Mouse (Mus musculus): Measurements from ENCODE around the gene Rhbdf1. TPM values are rescaled to one million over a fixed set of nuclear protein-coding genes. Genes with fewer than 3 reads are reported as not detected.

Rhbdf1 gene
- total and polyA plus RNA-seq, 3 experiments, result 2.9 to 14.3 TPM; not detected in 1

DNA sequence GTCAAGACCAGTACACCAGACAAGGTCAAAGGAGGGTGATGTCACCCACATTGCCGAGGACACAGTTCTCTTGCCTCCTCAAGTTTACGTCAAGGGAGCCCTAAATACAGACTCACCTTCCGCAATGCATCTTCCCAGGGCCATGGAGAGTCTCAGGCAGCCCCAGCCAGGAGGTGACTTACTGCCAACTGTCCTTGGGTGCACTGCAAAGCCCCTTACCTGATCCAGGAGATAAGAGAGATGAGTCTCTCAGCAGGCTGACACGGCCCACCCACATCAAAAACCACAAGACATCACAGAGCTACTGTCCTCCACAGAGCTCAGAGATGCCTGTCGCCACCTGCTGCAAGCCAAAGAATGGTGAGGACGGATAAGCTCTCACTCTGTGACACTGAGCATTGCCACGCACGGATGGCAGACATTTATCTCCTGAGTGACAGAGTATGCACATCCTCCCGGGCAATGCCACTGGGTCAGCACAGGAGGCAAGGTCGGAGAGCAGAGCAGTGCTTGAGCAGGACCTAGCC lies 22.0 kb downstream of the Rhbdf1 start, which contains the start of gene Il9r (continued):
- TF ChIP-seq RCOR1 (IDR thresholded peaks at IDR 0.05; ENCODE audit: low read depth, low read length) (peak; percentile 72; the same call in 1 of the 2 replicates), EP300 (IDR thresholded peaks at IDR 0.05; ENCODE audit: low read depth in 1 of 2, low read length in 2 of 2) (peak; percentile 89 to 93), USF1 (IDR thresholded peaks at IDR 0.05; ENCODE audit: low read depth, low read length) (no peak), JUND (IDR thresholded peaks at IDR 0.05; ENCODE audit: low read depth, low read length) (no peak), ETS1 (IDR thresholded peaks at IDR 0.05; ENCODE audit: low read depth, low read length) (peak; percentile 93), ELF1 (IDR thresholded peaks at IDR 0.05; ENCODE audit: low read depth, low read length) (no peak; the same call in 1 of the 2 replicates), MYB (IDR thresholded peaks at IDR 0.05; ENCODE audit: low read depth, low read length) (no peak), POLR2AphosphoS5 (IDR thresholded peaks at IDR 0.05; ENCODE audit: borderline replicate concordance, low read depth, low read length) (peak; percentile 69; the same call in 1 of the 2 replicates), POLR2A (IDR thresholded peaks at IDR 0.05; ENCODE audit: control insufficient read depth in 1 of 2, insufficient read depth in 1 of 2, low read depth in 1 of 2, low read length in 2 of 2, poor library complexity in 1 of 2) (peak in 1 of 2 experiments; percentile 53; a peak in 1 of 4 replicates), KAT2A (conservative IDR thresholded peaks at IDR 0.05; ENCODE audit: low read depth, low read length) (no peak)

DNA sequence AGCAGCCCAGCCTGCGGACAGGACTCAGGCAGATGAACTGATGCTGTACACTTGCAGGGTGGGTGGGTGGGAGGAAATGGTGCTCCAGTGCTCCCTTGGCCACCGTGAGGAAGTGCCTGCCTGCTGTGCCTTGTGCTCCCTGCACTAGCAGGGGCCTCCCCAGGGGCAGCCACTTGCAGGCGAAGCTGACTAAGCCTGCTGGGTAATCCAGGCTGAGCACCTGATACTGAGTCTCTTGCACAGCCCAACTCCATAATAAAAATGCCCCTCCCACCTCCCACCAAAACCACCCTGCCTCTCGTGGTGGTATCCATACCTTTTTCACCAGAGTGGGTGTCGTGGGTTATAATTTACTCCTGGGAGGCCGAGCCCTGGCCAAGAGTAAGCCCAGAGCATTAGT lies 22.9 kb downstream of the Rhbdf1 start:
- no peaks in the 10 kb centered on the region for H3K9me3 ChIP-seq (replicated peaks; ENCODE audit: insufficient read depth, low read length)
- peaks cover 0 to 33% of the 10 kb centered on the region in 2 experiments; a peak in 3 of 4 replicates for H3K36me3 ChIP-seq (ENCODE audit: control insufficient read depth in 1 of 2, insufficient read depth in 2 of 2, low read length in 2 of 2)
- H3K79me2 ChIP-seq (ENCODE audit: control insufficient read depth, insufficient read depth, low read length, poor library complexity), result peaks cover 24% of the 10 kb centered on the region
- H3K27me3 ChIP-seq (ENCODE audit: control insufficient read depth in 1 of 2, insufficient read depth in 2 of 2, low read length in 2 of 2), result no peaks in the 10 kb centered on the region
- DNase-seq (ENCODE audit: low read depth, low spot score), result peak; percentile 71
- peaks cover 28 to 46% of the 10 kb centered on the region in 2 experiments for H3K4me1 ChIP-seq (ENCODE audit: control insufficient read depth in 1 of 2, insufficient read depth in 2 of 2, low read length in 2 of 2)
- peak overlapping the region; percentile 88 for H3K27ac ChIP-seq (ENCODE audit: control insufficient read depth, low read depth, low read length)
- TF ChIP-seq ZKSCAN1 (IDR thresholded peaks at IDR 0.05; ENCODE audit: low read depth, low read length) (no peak), TBP (IDR thresholded peaks at IDR 0.05; ENCODE audit: low read depth, low read length) (0 out of 2 replicates have a peak, but pooled peaks have one; percentile 7), TCF12 (IDR thresholded peaks at IDR 0.05; ENCODE audit: low read depth, low read length) (0 out of 2 replicates have a peak, but pooled peaks have one; percentile 2), POLR2A (IDR thresholded peaks at IDR 0.05; ENCODE audit: control insufficient read depth in 1 of 2, insufficient read depth in 1 of 2, low read depth in 1 of 2, low read length in 2 of 2, poor library complexity in 1 of 2) (peak in 1 of 2 experiments; percentile 44; a peak in 1 of 4 replicates), EP300 (IDR thresholded peaks at IDR 0.05; ENCODE audit: low read depth in 1 of 2, low read length in 2 of 2) (no peak; a peak in 1 of 4 replicates)
- peak overlapping the region; percentile 57 to 77 for H3K4me3 ChIP-seq (ENCODE audit: control insufficient read depth in 1 of 2, insufficient read depth in 1 of 2, low read depth in 2 of 2, low read length in 2 of 2)
- peak overlapping the region; percentile 57 for H3K9ac ChIP-seq (ENCODE audit: control insufficient read depth, low read depth, low read length, poor library complexity, severe bottlenecking)

DNA sequence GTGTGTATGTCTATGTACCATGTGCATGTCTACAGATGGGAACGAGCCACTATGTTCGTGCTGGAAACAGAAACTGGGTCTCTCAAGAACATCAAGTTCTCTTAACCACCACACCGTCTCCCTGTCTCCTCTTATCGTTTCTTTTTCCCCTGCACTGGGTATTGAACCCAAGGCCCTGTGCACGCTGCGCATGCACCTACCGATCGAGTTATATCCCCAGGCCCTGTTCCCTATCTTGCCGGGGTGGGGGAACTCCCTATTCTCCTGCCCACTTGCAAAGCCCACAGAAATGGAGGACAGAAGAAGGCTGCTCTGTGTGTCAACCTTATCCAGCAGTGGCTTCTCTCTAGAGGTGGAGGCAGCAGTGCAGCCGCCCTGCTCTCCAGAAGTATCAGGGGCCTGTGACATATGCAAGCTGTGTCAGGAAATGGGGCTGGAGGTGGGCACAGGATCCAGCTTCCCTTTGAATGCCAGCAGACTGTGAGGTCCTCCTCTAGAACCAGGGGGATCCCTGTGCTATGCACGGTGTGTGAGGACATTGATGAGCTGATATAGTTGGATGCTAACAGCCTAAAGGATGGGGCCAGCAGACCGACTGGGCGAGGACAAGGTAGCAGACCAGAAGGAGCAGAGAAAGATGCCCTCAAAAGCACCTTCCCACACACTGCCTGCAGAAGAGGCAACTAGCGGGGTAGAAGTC lies 23.7 kb downstream of the Rhbdf1 start:
- TF ChIP-seq MAX (IDR thresholded peaks at IDR 0.05; ENCODE audit: low read length) (peak; percentile 35; the same call in 1 of the 2 replicates), MYC (IDR thresholded peaks at IDR 0.05; ENCODE audit: low read depth, low read length) (0 out of 2 replicates have a peak, but pooled peaks have one; percentile 27), NRF1 (IDR thresholded peaks at IDR 0.05; ENCODE audit: insufficient read depth, low read depth, low read length, poor library complexity, severe bottlenecking) (peak; percentile 66), ZMIZ1 (IDR thresholded peaks at IDR 0.05; ENCODE audit: low read depth, low read length) (no peak), HCFC1 (IDR thresholded peaks at IDR 0.05; ENCODE audit: low read depth, low read length) (0 out of 2 replicates have a peak, but pooled peaks have one; percentile 19), GABPA (IDR thresholded peaks at IDR 0.05; ENCODE audit: low read depth, low read length) (no peak), ELF1 (IDR thresholded peaks at IDR 0.05; ENCODE audit: low read depth, low read length) (0 out of 2 replicates have a peak, but pooled peaks have one; percentile 23), SIN3A (IDR thresholded peaks at IDR 0.05; ENCODE audit: low read length) (peak; percentile 57; the same call in 1 of the 2 replicates), EP300 (IDR thresholded peaks at IDR 0.05; ENCODE audit: low read depth in 1 of 2, low read length in 2 of 2) (0 out of 4 replicates have a peak, but pooled peaks of 1 of the 2 experiments have one; percentile 6), ETS1 (IDR thresholded peaks at IDR 0.05; ENCODE audit: low read depth, low read length) (0 out of 2 replicates have a peak, but pooled peaks have one; percentile 6), NELFE (IDR thresholded peaks at IDR 0.05; ENCODE audit: low read depth, low read length) (0 out of 2 replicates have a peak, but pooled peaks have one; percentile 16), MAFK (IDR thresholded peaks at IDR 0.05; ENCODE audit: borderline replicate concordance, low read depth, low read length) (0 out of 2 replicates have a peak, but pooled peaks have one; percentile 10), KAT2A (conservative IDR thresholded peaks at IDR 0.05; ENCODE audit: low read depth, low read length) (no peak)
- Histone ChIP-seq H3K79me2 (ENCODE audit: control insufficient read depth, insufficient read depth, low read length, poor library complexity) (peaks cover 24% of the 10 kb centered on the region), H3K27ac (ENCODE audit: control insufficient read depth, low read depth, low read length) (peak overlapping the region; percentile 94), H3K36me3 (ENCODE audit: control insufficient read depth in 1 of 2, insufficient read depth in 2 of 2, low read length in 2 of 2) (peaks cover 0 to 33% of the 10 kb centered on the region in 2 experiments; a peak in 3 of 4 replicates), H3K27me3 (ENCODE audit: control insufficient read depth in 1 of 2, insufficient read depth in 2 of 2, low read length in 2 of 2) (no peaks in the 10 kb centered on the region), H3K4me3 (ENCODE audit: control insufficient read depth in 1 of 2, insufficient read depth in 1 of 2, low read depth in 2 of 2, low read length in 2 of 2) (peak overlapping the region; percentile 57), H3K4me1 (ENCODE audit: control insufficient read depth in 1 of 2, insufficient read depth in 2 of 2, low read length in 2 of 2) (peaks cover 28 to 45% of the 10 kb centered on the region in 2 experiments), H3K9me3 (replicated peaks; ENCODE audit: insufficient read depth, low read length) (no peaks in the 10 kb centered on the region), H3K9ac (ENCODE audit: control insufficient read depth, low read depth, low read length, poor library complexity, severe bottlenecking) (peak overlapping the region; percentile 65)
- DNase-seq (ENCODE audit: low read depth, low spot score), result no peak

Measured in MEL (cell line).